Mouse (Mus musculus) skeletal muscle tissue, postnatal 0 days (tissue): ENCODE data around the gene Morc3. TPM values are rescaled to one million over a fixed set of nuclear protein-coding genes. Genes with fewer than 3 reads are reported as not detected.

ENCODE experiments used
- polyA plus RNA-seq: library from polyadenylated mRNA; unstranded; fragments of >200 nt; fragmentation: Nextera tagmentation; extraction: Ambion mirVana; gene quantifications from 2 replicates; pipeline ENCODE4 v1.2.1, GENCODE M21; 2015

Morc3 gene
- polyA plus RNA-seq = 25.0 and 25.3 TPM in 2 replicates

DNA sequence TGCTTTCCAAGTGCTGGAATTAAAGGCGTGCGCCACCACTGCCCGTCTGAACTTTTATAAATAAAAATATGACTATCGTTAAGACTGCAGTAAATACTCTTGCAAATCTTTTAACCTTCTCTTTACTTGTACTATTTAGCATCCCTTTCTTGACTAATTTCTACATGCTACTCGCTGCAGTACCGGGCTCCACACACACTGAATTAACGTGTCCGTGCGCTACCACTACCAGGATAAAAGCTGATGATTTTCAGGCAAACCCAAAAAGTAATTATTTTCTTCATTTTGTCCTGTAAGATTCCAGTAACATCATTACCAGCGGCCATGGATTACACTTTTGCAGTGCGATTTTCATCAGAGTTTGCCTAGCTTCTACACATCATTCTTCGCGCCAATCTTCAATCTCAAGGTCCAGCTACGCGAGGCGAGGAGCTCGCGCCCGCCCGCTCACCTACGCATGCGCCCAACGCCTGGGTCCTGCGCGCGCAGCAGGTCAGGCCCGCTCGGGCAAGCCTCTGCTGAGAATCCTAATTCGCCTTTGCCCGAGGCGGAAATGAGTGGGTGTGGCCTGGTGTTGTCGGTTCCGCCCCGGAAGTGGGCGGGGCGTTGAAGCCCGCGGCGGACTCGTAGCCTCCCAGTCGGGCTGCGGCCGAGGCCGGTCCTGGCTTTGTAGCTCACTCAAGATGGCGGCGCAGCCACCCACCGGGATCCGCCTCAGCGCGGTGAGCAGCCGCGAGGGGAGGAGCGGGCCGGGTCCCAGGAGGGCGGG is at the start of gene Morc3:
Gene Morc3 (plus strand): TSS at position 495 of the 769 bp plus-strand sequence.

DNA sequence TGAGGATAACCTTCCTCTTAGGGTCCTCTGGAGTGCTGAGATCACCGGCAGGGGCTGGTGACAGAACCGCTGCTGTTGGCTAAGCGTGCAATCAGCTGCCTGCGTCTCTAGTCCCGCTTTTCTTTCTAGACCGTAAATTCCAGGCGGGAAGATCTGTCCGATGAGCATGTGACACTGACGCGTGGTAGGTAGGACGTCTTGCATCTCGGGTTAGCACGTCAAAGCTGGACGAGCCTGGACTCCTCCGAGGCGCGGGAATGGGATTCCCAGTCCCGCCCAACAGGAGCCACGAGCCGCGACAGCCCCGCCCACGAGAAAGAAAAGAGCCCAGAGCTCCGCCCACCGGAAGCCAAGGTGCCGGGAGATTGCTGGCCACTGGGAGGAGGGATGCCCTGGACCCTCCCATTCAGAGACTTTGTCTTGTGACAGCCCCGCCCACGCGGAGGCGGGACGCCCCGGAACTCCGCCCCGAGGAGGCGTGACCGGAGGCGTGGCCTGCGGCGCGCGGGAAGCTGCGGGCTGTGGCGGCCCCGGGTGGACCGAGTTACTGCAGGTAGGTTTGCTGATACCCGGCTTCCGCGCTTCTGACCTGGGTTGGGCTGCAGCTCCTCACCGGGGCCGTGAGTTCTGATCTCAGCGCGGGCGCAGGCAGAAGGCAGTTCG is 51.6 kb downstream of the Morc3 start, which contains the start of gene Chaf1b:
Gene Chaf1b (plus strand): TSS at position 479 of the 663 bp plus-strand sequence.

Other genes with a start within 250 kb of the Morc3 start
- 3.5 and 4.9 TPM in 2 replicates for gene Setd4, start 228.1 kb upstream of the Morc3 start, polyA plus RNA-seq
- 33.8 and 45.2 TPM in 2 replicates for gene Cbr1, start 226.3 kb upstream of the Morc3 start, polyA plus RNA-seq
- not detected in 2 replicates for gene Gm5678, start 204.0 kb upstream of the Morc3 start, polyA plus RNA-seq
- gene Cbr3, start 148.9 kb upstream of the Morc3 start, polyA plus RNA-seq = 2.7 and 3.7 TPM in 2 replicates
- 10.1 TPM in 2 replicates for gene Dop1b, start 120.2 kb upstream of the Morc3 start, polyA plus RNA-seq
- gene Chaf1b, start 51.8 kb downstream of the Morc3 start, polyA plus RNA-seq = 7.6 and 10.3 TPM in 2 replicates
- not detected in 2 replicates for gene Cldn14, start 176.7 kb downstream of the Morc3 start, polyA plus RNA-seq